Mouse (Mus musculus) heart, postnatal 0 days (tissue): ENCODE results near the gene Tmem184b. TPM values are rescaled to one million over a fixed set of nuclear protein-coding genes. Genes with fewer than 3 reads are reported as not detected.

Experiments used
- ATAC-seq: fragments of 200-750 bp; cut with Nextera tagmentation; 2 replicates; pipeline ENCODE4 v1.8.0; 2017; ENCODE audit warnings: low read depth, moderate number of reproducible peaks, moderate library complexity; ENCODE audit not compliant: insufficient read depth
- DNase-seq: peaks from one replicate; pipeline ENCODE4 v3.0.0-alpha.2; 2016; ENCODE audit warnings: low spot score
- H3K27ac ChIP-seq: fragments of 300-500 bp; sonication (generic); 2 replicates; pipeline ENCODE4 v1.5.1; 2014; ENCODE audit warnings: low read depth, mild to moderate bottlenecking
- H3K27me3 ChIP-seq: fragments of 300-500 bp; sonication (generic); 2 replicates; pipeline ENCODE4 v1.6.1; 2014; ENCODE audit warnings: low read length, mixed read lengths; ENCODE audit not compliant: control insufficient read depth, insufficient read depth
- H3K36me3 ChIP-seq: fragments of 300-500 bp; sonication (generic); replicated peaks from 2 replicates; pipeline ENCODE4 v1.6.1; 2014; ENCODE audit warnings: low read length, mixed read lengths; ENCODE audit not compliant: control insufficient read depth, insufficient read depth
- H3K4me1 ChIP-seq: fragments of 300-500 bp; sonication (generic); 2 replicates; pipeline ENCODE4 v1.6.1; 2014; ENCODE audit warnings: antibody characterized with exemption; ENCODE audit not compliant: control insufficient read depth, insufficient read depth
- H3K4me2 ChIP-seq: fragments of 300-500 bp; sonication (generic); 2 replicates; pipeline ENCODE4 v1.6.1; 2014; ENCODE audit warnings: low read depth, mild to moderate bottlenecking, low read length, moderate library complexity
- H3K4me3 ChIP-seq: fragments of 300-500 bp; sonication (generic); 2 replicates; pipeline ENCODE4 v1.5.1; 2014; ENCODE audit warnings: low read depth, low read length
- H3K9ac ChIP-seq: fragments of 300-500 bp; sonication (generic); replicated peaks from 2 replicates; pipeline ENCODE4 v1.6.1; 2014; ENCODE audit warnings: low read depth, low read length, mixed read lengths
- H3K9me3 ChIP-seq: fragments of 300-500 bp; sonication (generic); replicated peaks from 2 replicates; pipeline ENCODE4 v1.6.1; 2016; ENCODE audit warnings: low read length; ENCODE audit not compliant: control insufficient read depth
- CTCF ChIP-seq: IDR thresholded peaks from 2 replicates; pipeline ENCODE4 v1.5.1; 2016; ENCODE audit warnings: antibody characterized with exemption, control low read depth, low read depth
- EP300 ChIP-seq: IDR thresholded peaks from 2 replicates; pipeline ENCODE4 v1.6.1; 2016; ENCODE audit warnings: antibody characterized with exemption, low read depth
- WGBS: fragments of 180-500 bp; shearing (Covaris S2); extraction: QIAGEN DNeasy Blood & Tissue Kit; methylation state at CpG from one replicate; pipeline ENCODE4 v1.1.7; 2014; 5-methylcytosine and 5-hydroxymethylcytosine counted together
- microRNA counts: library from miRNA; unstranded; fragments of <30 nt; microRNA quantifications from one replicate; lab custom pipeline; 2015
- microRNA-seq: library from miRNA; unstranded; fragments of <30 nt; microRNA quantifications from one replicate; pipeline ENCODE4, GENCODE M21; 2016
- polyA plus RNA-seq: library from polyadenylated mRNA; unstranded; fragments of >200 nt; fragmentation: Nextera tagmentation; extraction: Ambion mirVana; gene quantifications from 2 replicates; pipeline ENCODE4 v1.2.1, GENCODE M21; 2015
- total RNA-seq: library from RNA; depleted of rRNA; stranded (reverse); fragments of >200 nt; gene quantifications from 2 replicates; pipeline ENCODE4 v1.2.3, GENCODE M21; 2014; ENCODE audit warnings: low replicate concordance; rRNA removed

Gene Tmem184b
- total and polyA plus RNA-seq, 2 experiments from 2014 or later = 31.8 to 70.6 TPM

- H3K4me3 ChIP-seq = no peak overlapping the region
- no peaks in the 10 kb centered on the region for H3K36me3 ChIP-seq
- peaks cover 56% of the 10 kb centered on the region for H3K4me1 ChIP-seq
- no peak for ATAC-seq
- DNase-seq = no peak
- WGBS = 46% methylated on average over 4 of the region's 4 CpGs
- no peaks in the 10 kb centered on the region for H3K9me3 ChIP-seq
- H3K27ac ChIP-seq = peak overlapping the region; percentile 86
- TF ChIP-seq EP300 (no peak), CTCF (no peak)
- H3K27me3 ChIP-seq = no peaks in the 10 kb centered on the region
- H3K9ac ChIP-seq = no peak overlapping the region
- no peak overlapping the region for H3K4me2 ChIP-seq
These were observed 79.6 kb downstream of the Tmem184b start for GRCm38 (mm10) chr15:79323791-79324155.

DNA sequence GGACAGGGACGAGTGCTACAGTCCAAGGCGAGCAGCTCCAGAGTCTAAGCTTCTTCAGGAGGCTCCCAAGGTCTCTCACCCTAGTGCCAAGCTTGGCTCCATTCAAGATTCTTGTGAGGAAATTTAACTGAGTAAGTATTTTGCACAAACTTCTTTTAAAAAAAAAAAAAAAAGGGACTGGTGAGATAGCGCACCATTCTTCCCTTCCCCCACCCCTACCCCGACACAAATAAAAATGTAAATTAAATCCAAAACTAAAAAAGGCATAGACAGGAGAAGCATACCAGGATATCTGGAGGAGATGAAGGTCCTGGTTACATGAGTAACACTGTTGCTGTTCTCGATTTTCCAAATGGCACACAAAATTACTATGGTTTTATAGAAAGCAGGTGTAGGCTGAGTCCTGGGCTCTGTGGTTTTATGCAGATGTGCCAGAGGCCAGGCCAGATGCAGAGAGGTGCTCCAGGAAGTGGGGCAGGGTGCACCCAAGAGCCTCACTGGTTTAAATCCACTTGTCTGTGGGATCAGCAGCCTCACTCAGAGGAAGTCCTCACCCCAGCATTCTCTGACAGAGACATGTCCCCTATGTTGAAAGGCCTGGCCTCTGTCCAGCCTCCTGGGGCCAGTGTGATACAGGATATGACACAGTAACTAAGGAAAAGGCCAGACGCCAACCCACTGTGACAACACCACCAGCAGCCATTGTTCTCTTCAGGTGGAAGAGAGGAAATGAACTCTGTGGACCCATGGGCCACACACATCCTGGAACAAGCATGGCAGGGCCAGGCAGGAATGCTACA, 80.2 kb downstream of the Tmem184b start:
- H3K27ac ChIP-seq = peak overlapping the region; percentile 86
- peak; percentile 34 for ATAC-seq
- no peak overlapping the region for H3K4me3 ChIP-seq
- H3K4me2 ChIP-seq = peak overlapping the region; percentile 10; the same call in 1 of the 2 replicates
- no peaks in the 10 kb centered on the region for H3K27me3 ChIP-seq
- WGBS = 53% methylated on average over 6 of the region's 6 CpGs
- DNase-seq = peak; percentile 78
- no peaks in the 10 kb centered on the region for H3K36me3 ChIP-seq
- H3K9ac ChIP-seq = 0 out of 2 replicates have a peak overlapping the region, but pooled peaks have one; percentile 2
- TF ChIP-seq CTCF (no peak), EP300 (0 out of 2 replicates have a peak, but pooled peaks have one; percentile 62)
- peaks cover 56% of the 10 kb centered on the region for H3K4me1 ChIP-seq
- no peaks in the 10 kb centered on the region for H3K9me3 ChIP-seq

DNA sequence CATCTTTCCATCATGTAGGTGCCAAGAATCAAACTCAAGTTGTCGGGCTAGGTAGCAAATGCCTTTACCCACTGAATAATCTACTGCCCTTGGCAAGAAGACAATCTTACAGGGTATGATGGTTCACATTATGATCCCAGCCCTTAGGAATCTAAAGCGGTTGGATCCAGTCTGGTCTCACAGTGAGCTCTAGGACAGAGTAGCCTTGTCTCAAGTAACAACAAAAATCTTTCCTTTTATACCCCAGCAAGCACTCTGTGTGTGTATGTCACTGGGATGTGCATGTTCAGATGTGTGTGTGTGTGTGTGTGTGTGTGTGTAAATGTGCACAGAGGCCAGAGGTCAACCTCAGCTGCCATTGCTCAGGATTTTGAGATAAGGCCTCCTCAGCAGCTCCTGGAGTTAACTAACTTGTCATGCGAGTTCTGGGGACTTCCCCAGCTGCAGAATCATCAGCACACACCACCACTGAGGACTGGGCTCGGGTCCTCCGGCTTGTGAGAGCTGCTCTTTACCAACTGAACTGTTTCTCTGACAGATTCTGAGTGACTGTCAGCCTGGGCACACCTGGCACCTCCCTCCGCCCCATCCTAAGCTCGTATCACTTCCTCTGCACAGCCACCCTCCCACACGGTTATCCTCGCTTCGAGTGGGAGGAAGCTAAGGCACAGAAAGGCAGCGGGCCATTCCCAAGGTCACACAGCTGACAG, 80.9 kb downstream of the Tmem184b start:
- Histone ChIP-seq H3K4me3 (no peak overlapping the region), H3K27ac (peak overlapping the region; percentile 86), H3K27me3 (no peaks in the 10 kb centered on the region), H3K36me3 (no peaks in the 10 kb centered on the region), H3K9me3 (no peaks in the 10 kb centered on the region), H3K4me1 (peaks cover 53% of the 10 kb centered on the region), H3K9ac (0 out of 2 replicates have a peak overlapping the region, but pooled peaks have one; percentile 2), H3K4me2 (no peak overlapping the region; the same call in 1 of the 2 replicates)
- TF ChIP-seq CTCF = no peak
- no peak for TF ChIP-seq EP300
- ATAC-seq (0 out of 2 replicates have a peak, but pooled peaks have one; percentile 18), DNase-seq (no peak)
- 43% methylated on average over 11 of the region's 11 CpGs for WGBS

- H3K27me3 ChIP-seq = no peaks in the 10 kb centered on the region
- no peak for DNase-seq
- ATAC-seq = no peak
- peaks cover 46% of the 10 kb centered on the region for H3K4me1 ChIP-seq
- H3K4me3 ChIP-seq = no peak overlapping the region
- H3K27ac ChIP-seq = peak overlapping the region; percentile 86; the same call in 1 of the 2 replicates
- TF ChIP-seq CTCF (no peak), EP300 (no peak)
- H3K4me2 ChIP-seq = no peak overlapping the region
- H3K9ac ChIP-seq = no peak overlapping the region
- WGBS = 32% methylated on average over 5 of the region's 5 CpGs
- H3K9me3 ChIP-seq = no peaks in the 10 kb centered on the region
- H3K36me3 ChIP-seq = no peaks in the 10 kb centered on the region
These were observed 81.6 kb downstream of the Tmem184b start for GRCm38 (mm10) chr15:79321733-79322190.

GRCm38 (mm10) chr15:79313848-79314369, 89.5 kb downstream of the Tmem184b start:
- no peak overlapping the region for H3K27ac ChIP-seq
- H3K9me3 ChIP-seq = no peaks in the 10 kb centered on the region
- H3K36me3 ChIP-seq = peaks cover 3% of the 10 kb centered on the region; the same call in 1 of the 2 replicates
- ATAC-seq (no peak), DNase-seq (no peak)
- H3K9ac ChIP-seq = no peak overlapping the region
- no peaks in the 10 kb centered on the region for H3K4me1 ChIP-seq
- 56% methylated on average over 8 of the region's 8 CpGs for WGBS
- H3K4me2 ChIP-seq = no peak overlapping the region
- no peaks in the 10 kb centered on the region for H3K27me3 ChIP-seq
- H3K4me3 ChIP-seq = no peak overlapping the region
- TF ChIP-seq CTCF = no peak
- no peak for TF ChIP-seq EP300

MicroRNAs encoded within 50 kb of the gene (microRNA counts, 519-probe panel; counts per million panel counts)
- microRNA mmu-miR-1943 (lab: Ali Mortazavi, UCI) = not detected

Small RNA genes lying within 50 kb of the gene (microRNA-seq; reads per million reads assigned to microRNA genes)
- gene Mir1943 = 5.5 reads per million, percentile 23 among the genes with 10 or more reads in this experiment

Other genes with a start within 250 kb of the Tmem184b start
- gene Sox10, start 238.3 kb downstream of the Tmem184b start, total RNA-seq = 0.31 and 0.53 TPM in 2 replicates
- 0.12 and 0.34 TPM in 2 replicates for gene Sox10, start 238.3 kb downstream of the Tmem184b start, polyA plus RNA-seq
- gene Pick1, start 174.4 kb downstream of the Tmem184b start, total RNA-seq = 23.8 and 27.2 TPM in 2 replicates
- gene Pick1, start 174.4 kb downstream of the Tmem184b start, polyA plus RNA-seq = 26.9 and 29.8 TPM in 2 replicates
- 0.12 and 0.80 TPM in 2 replicates for gene Gm49486, start 174.2 kb downstream of the Tmem184b start, total RNA-seq
- 0.74 and 1.0 TPM in 2 replicates for gene Gm49486, start 174.2 kb downstream of the Tmem184b start, polyA plus RNA-seq
- gene Slc16a8, start 148.8 kb downstream of the Tmem184b start, total RNA-seq = 0.73 and 1.8 TPM in 2 replicates
- gene Slc16a8, start 148.8 kb downstream of the Tmem184b start, polyA plus RNA-seq = 0.67 and 0.97 TPM in 2 replicates
- 0.23 and 0.27 TPM in 2 replicates for gene Baiap2l2, start 118.0 kb downstream of the Tmem184b start, total RNA-seq
- gene Baiap2l2, start 118.0 kb downstream of the Tmem184b start, polyA plus RNA-seq = 2.2 and 4.5 TPM in 2 replicates
- 14.1 and 20.3 TPM in 2 replicates for gene Pla2g6, start 75.2 kb downstream of the Tmem184b start, total RNA-seq
- 7.1 and 7.9 TPM in 2 replicates for gene Pla2g6, start 75.2 kb downstream of the Tmem184b start, polyA plus RNA-seq
- gene Maff, start 56.9 kb downstream of the Tmem184b start, total RNA-seq = 12.9 and 19.4 TPM in 2 replicates
- gene Maff, start 56.9 kb downstream of the Tmem184b start, polyA plus RNA-seq = 1.8 and 2.9 TPM in 2 replicates
- gene Csnk1e, start 52.0 kb upstream of the Tmem184b start, total RNA-seq = 167 and 193 TPM in 2 replicates
- 55.5 and 61.5 TPM in 2 replicates for gene Csnk1e, start 52.0 kb upstream of the Tmem184b start, polyA plus RNA-seq
- 3.6 and 7.7 TPM in 2 replicates for gene Kcnj4, start 101.7 kb upstream of the Tmem184b start, total RNA-seq
- gene Kcnj4, start 101.7 kb upstream of the Tmem184b start, polyA plus RNA-seq = 0.10 and 0.12 TPM in 2 replicates
- gene Kdelr3, start 112.8 kb upstream of the Tmem184b start, total RNA-seq = 51.4 and 54.0 TPM in 2 replicates
- 48.3 and 50.1 TPM in 2 replicates for gene Kdelr3, start 112.8 kb upstream of the Tmem184b start, polyA plus RNA-seq
- gene Ddx17, start 143.2 kb upstream of the Tmem184b start, total RNA-seq = 163 and 223 TPM in 2 replicates
- 13.7 and 14.9 TPM in 2 replicates for gene Ddx17, start 143.2 kb upstream of the Tmem184b start, polyA plus RNA-seq
- gene Dmc1, start 201.5 kb upstream of the Tmem184b start, total RNA-seq = 1.0 and 2.6 TPM in 2 replicates
- 0.74 and 0.84 TPM in 2 replicates for gene Dmc1, start 201.5 kb upstream of the Tmem184b start, polyA plus RNA-seq